Mouse (Mus musculus): Measurements from ENCODE around the gene Gm12248.

DNA sequence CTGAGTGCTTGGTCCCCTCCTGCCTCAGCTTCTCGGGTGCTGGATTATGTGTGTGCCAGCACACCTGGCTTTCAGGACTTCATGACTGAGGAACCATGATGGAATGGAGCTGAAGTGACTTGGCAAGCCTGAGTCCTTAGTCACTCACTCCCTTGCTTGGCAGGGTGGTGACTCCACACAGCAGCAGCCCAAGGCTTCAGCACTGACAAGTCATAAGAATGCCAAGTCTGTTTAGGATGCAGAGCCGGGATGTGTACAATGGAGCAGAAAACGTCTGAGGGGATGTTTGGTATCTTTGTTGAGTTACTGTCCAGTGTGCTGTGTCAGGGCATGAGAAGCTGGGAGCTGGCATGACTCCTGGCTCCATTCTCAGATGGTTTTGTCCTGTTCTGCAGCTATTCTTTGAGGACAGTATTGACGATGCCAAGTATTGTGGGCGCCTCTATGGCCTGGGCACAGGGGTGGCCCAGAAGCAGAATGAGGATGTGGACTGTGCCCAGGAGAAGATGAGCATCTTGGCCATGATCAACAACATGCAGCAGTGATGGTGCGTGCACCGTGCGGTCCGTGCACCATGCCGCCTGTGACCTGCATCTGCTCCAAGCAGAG, 24.2 kb upstream of the Gm12248 start:
- TF ChIP-seq GATA1 (IDR thresholded peaks at IDR 0.05; ENCODE audit: borderline replicate concordance, low read length) (no peak), FLI1 (IDR thresholded peaks at IDR 0.05; ENCODE audit: low read length) (no peak)
